Mouse (Mus musculus) cerebellum, adult 2 months (tissue): ENCODE measurements at regions not wholly inside any gene's neighbourhood (a gene's known extent, or its start where the extent isn't known, plus 50 kb on each side); places are given as distances from the start of the nearest gene placed in this dataset.

Source experiments
- CTCF ChIP-seq: fragments of 200-500 bp; IDR thresholded peaks from 2 replicates; pipeline ENCODE4 v1.5.1; 2011; ENCODE audit warnings: low read depth, mild to moderate bottlenecking, control low read depth, low read length, moderate library complexity, borderline replicate concordance; ENCODE audit not compliant: insufficient read depth
- POLR2A ChIP-seq: fragments of 200-500 bp; IDR thresholded peaks from 2 replicates; pipeline ENCODE4 v1.6.1; 2011; ENCODE audit warnings: low read length, control low read depth, borderline replicate concordance; ENCODE audit not compliant: insufficient read depth

DNA sequence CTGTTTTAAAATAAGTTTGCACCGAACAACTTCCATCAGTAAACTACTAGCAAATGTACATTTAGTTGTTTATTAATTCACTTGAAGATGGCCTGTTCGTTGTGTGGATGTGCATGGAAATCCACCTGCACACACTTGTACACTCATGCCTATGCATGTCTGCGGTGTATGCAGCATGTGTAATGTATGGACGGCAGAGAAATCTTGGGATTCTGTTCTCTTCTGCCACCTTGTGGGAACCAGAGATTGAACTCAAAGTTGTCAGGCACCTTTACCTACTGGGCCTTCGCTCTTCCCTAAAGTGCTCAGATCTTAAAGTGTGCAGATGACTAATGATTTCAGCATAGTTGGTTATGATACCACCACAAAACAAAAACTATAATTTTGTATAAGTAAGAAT, 137.4 kb downstream of the Kitl start:
- TF ChIP-seq CTCF: no peak
- TF ChIP-seq POLR2A: no peak
